Mouse (Mus musculus) heart, adult 2 months (tissue): ENCODE data around the gene Capn11.

Experiments
- CTCF ChIP-seq: fragments of 200-600 bp; IDR thresholded peaks from 2 replicates; pipeline ENCODE4 v1.8.1; 2022; ENCODE audit warnings: antibody characterized with exemption, mild to moderate bottlenecking, moderate library complexity
- EP300 ChIP-seq: fragments of 200-500 bp; IDR thresholded peaks from 2 replicates; pipeline ENCODE4 v1.6.1; 2011; ENCODE audit warnings: low read depth, low read length, control low read depth; ENCODE audit not compliant: insufficient read depth
- POLR2A ChIP-seq: fragments of 200-500 bp; IDR thresholded peaks from 2 replicates; pipeline ENCODE4 v1.6.1; 2011; ENCODE audit warnings: mild to moderate bottlenecking, low read depth, low read length, control low read depth; ENCODE audit not compliant: insufficient read depth

GRCm38 (mm10) chr17:45653233-45653632, 5.9 kb downstream of the Capn11 start:
- TF ChIP-seq CTCF (no peak), POLR2A (no peak), EP300 (no peak)
